Mouse (Mus musculus): ENCODE results near the gene Gpatch8.

GRCm38 (mm10) chr11:102480897-102481296, 75.3 kb downstream of the Gpatch8 start:
- TF ChIP-seq CTCF (IDR thresholded peaks at IDR 0.05; ENCODE audit: extremely low read depth, insufficient read length, insufficient replicate concordance, low read depth, low read length) (no peak), POLR2A (IDR thresholded peaks at IDR 0.05; ENCODE audit: low read depth, low read length) (no peak)
